In the genomic region with DNA sequence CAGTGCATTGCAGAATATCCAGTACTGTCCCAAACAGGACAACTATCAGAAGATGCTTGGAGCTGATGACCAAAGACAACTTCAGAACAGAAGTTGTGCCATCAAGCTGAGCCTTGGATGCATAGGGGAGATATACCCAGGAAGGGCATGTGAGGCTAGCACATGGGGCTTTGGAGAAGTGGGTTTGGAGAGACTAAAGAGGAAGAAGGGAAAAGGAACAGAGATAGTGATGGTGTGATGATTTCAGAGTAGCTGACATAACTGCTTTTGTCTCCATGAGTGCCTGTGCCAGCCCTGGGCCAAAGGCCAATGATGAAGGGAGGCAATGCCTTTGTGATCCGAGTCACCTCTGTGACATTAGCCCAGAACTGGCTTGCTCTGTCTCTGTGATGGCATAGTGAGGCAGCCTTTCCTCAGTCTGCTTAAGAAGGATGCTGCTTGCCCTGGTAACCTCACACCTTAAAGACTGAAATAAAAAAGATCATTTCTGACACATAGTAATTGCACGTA, we compare ENCODE assay signal across 16 mouse cellular contexts.
"Had no signal": no experiment of that assay in that cellular context is flagged by ENCODE, and none has a peak within 500 bp of the region (broad histone marks: within the 10 kb centered on the region; RNA-seq: fewer than 3 reads in every experiment).

No protein-coding gene starts in this region.

- H3K27me3 ChIP-seq: limb, embryonic 12.5 days; liver, embryonic 13.5 days; lung, embryonic 15.5 days; neural tube, embryonic 12.5 days had no signal

- H3K27ac ChIP-seq: left cerebral cortex, adult 2 months; limb, embryonic 12.5 days; liver, embryonic 13.5 days; lung, embryonic 15.5 days; macrophage; neural tube, embryonic 12.5 days had no signal

- H3K36me3 ChIP-seq: limb, embryonic 12.5 days; liver, embryonic 13.5 days; lung, embryonic 15.5 days; neural tube, embryonic 12.5 days had no signal

- DNase-seq: kidney, postnatal 10 days; kidney, postnatal 4 days; liver; liver, embryonic 13.5 days; liver, postnatal 0 days; lung, postnatal 14 days; midbrain, embryonic 14.5 days; right cerebral cortex, postnatal 4 days; spleen, adult 18-20 months; thymus, adult 18-20 months; thymus, postnatal 14 days had no signal

- H3K4me1 ChIP-seq: limb, embryonic 12.5 days; liver, embryonic 13.5 days; neural tube, embryonic 12.5 days had no signal

- H3K9me3 ChIP-seq: limb, embryonic 12.5 days; liver, embryonic 13.5 days; lung, embryonic 15.5 days; neural tube, embryonic 12.5 days had no signal

- H3K4me3 ChIP-seq: left cerebral cortex, adult 2 months; limb, embryonic 12.5 days; liver, embryonic 13.5 days; lung, embryonic 15.5 days; neural tube, embryonic 12.5 days had no signal

- ATAC-seq: liver, postnatal 0 days had no signal
